Mouse (Mus musculus): ENCODE data around the gene Aff3. TPM values are rescaled to one million over a fixed set of nuclear protein-coding genes. Genes with fewer than 3 reads are reported as not detected.

The Aff3 gene
- polyA plus RNA-seq (2012; rRNA removed): 0.23 and 0.26 TPM in 2 replicates

GRCm38 (mm10) chr1:38664777-38665176, at the start of gene Aff3:
TSS of gene Aff3 (minus strand) at chr1:38664955.

GRCm38 (mm10) chr1:38129501-38130267, 535.1 kb downstream of the Aff3 start, which contains the start of gene Rev1:
TSS of gene Rev1 (minus strand) at chr1:38129801.

Other genes starting within 250 kb of the Aff3 start
- 0.10 TPM in 2 replicates for gene Lonrf2, start 171.8 kb upstream of the Aff3 start, polyA plus RNA-seq (2012; rRNA removed)
- gene Chst10, start 233.2 kb upstream of the Aff3 start, polyA plus RNA-seq (2012; rRNA removed): 0.07 and 0.08 TPM in 2 replicates

Data from liver, embryonic 14 days (tissue).